Mouse (Mus musculus) megakaryocyte, embryonic 14.5 days (primary cell): ENCODE results near the gene Spag7.

Experiments
- FLI1 ChIP-seq: IDR thresholded peaks from 2 replicates; pipeline ENCODE4 v1.6.1; 2012; ENCODE audit warnings: low read length, inconsistent platforms, mixed read lengths
- GATA1 ChIP-seq: IDR thresholded peaks from 3 replicates; pipeline ENCODE4 v1.6.1; 2012; ENCODE audit warnings: mixed read lengths, low read length, inconsistent platforms, borderline replicate concordance

GRCm38 (mm10) chr11:70645461-70646258 lies 23.6 kb downstream of the Spag7 start:
- no peak for TF ChIP-seq GATA1
- no peak for TF ChIP-seq FLI1
